Mouse (Mus musculus) WW6 (cell line): Measurements from ENCODE around the gene Orc3.
"Not testable (repeated sequence)": the region's sequence is repeated elsewhere in the genome, so short reads cannot be mapped to it uniquely, and the experiment has no call there.

Experiments
- DNase-seq: peaks from one replicate; pipeline ENCODE4 v3.0.0-alpha.2; 2013; ENCODE audit warnings: low read depth, low spot score

The Orc3 gene

GRCm38 (mm10) chr4:34582476-34582875 is 32.3 kb downstream of the Orc3 start:
- DNase-seq, result no peak

- DNase-seq, result no peak
These were observed 32.8 kb downstream of the Orc3 start for GRCm38 (mm10) chr4:34581990-34582389.

GRCm38 (mm10) chr4:34581489-34581888 is 33.3 kb downstream of the Orc3 start:
- not testable (repeated sequence) for DNase-seq

GRCm38 (mm10) chr4:34579215-34579614 is 35.5 kb downstream of the Orc3 start:
- no peak for DNase-seq

- no peak for DNase-seq
These were observed 37.7 kb downstream of the Orc3 start for GRCm38 (mm10) chr4:34577028-34577427.

- no peak for DNase-seq
These were observed 41.9 kb downstream of the Orc3 start for GRCm38 (mm10) chr4:34572876-34573275.

GRCm38 (mm10) chr4:34566226-34566625 is 48.5 kb downstream of the Orc3 start:
- no peak for DNase-seq

- no peak for DNase-seq
These were observed 53.8 kb downstream of the Orc3 start for GRCm38 (mm10) chr4:34560971-34561370.

GRCm38 (mm10) chr4:34556183-34556582 is 58.6 kb downstream of the Orc3 start:
- no peak for DNase-seq

GRCm38 (mm10) chr4:34555604-34556003 is 59.1 kb downstream of the Orc3 start:
- DNase-seq, result no peak

- DNase-seq, result no peak
These were observed 60.1 kb downstream of the Orc3 start for GRCm38 (mm10) chr4:34554596-34554995.

GRCm38 (mm10) chr4:34551966-34552365 is 62.8 kb downstream of the Orc3 start:
- no peak for DNase-seq

- peak; percentile 33 for DNase-seq
These were observed 63.5 kb downstream of the Orc3 start for GRCm38 (mm10) chr4:34551098-34551809.

- DNase-seq, result no peak
These were observed 64.0 kb downstream of the Orc3 start, which contains the start of gene Akirin2 for GRCm38 (mm10) chr4:34550748-34551097. Akirin2 (plus strand) TSS chr4:34550937.

- peak; percentile 89 for DNase-seq
These were observed 64.6 kb downstream of the Orc3 start for GRCm38 (mm10) chr4:34549981-34550747.

- DNase-seq, result no peak
These were observed 84.8 kb downstream of the Orc3 start for GRCm38 (mm10) chr4:34529941-34530340.

GRCm38 (mm10) chr4:34529379-34529778 is 85.4 kb downstream of the Orc3 start:
- no peak for DNase-seq

GRCm38 (mm10) chr4:34528430-34529100 is 86.2 kb downstream of the Orc3 start:
- DNase-seq, result no peak

GRCm38 (mm10) chr4:34526771-34527170 is 88.0 kb downstream of the Orc3 start:
- DNase-seq, result no peak

GRCm38 (mm10) chr4:34523586-34523985 is 91.2 kb downstream of the Orc3 start:
- DNase-seq, result no peak

- DNase-seq, result no peak
These were observed 91.9 kb downstream of the Orc3 start for GRCm38 (mm10) chr4:34522846-34523245.
